Mouse (Mus musculus) macrophage (primary cell): ENCODE results near the gene Smarcd1. TPM values are rescaled to one million over a fixed set of nuclear protein-coding genes. Genes with fewer than 3 reads are reported as not detected.
"Not testable (repeated sequence)": the region's sequence is repeated elsewhere in the genome, so short reads cannot be mapped to it uniquely, and the experiment has no call there.

Experiments
- H3K27ac ChIP-seq: fragments of 350-480 bp; formaldehyde crosslinking; 2 replicates; pipeline ENCODE4 v1.9.0; 2021
- H3K36me3 ChIP-seq: fragments of 350-480 bp; formaldehyde crosslinking; 2 replicates; pipeline ENCODE4 v1.9.0; 2021; ENCODE audit errors: inconsistent target
- H3K4me3 ChIP-seq: fragments of 350-480 bp; formaldehyde crosslinking; 2 replicates; pipeline ENCODE4 v1.9.0; 2021; ENCODE audit errors: inconsistent target
- H3K79me2 ChIP-seq: fragments of 350-480 bp; formaldehyde crosslinking; 2 replicates; pipeline ENCODE4 v1.9.0; 2021; ENCODE audit errors: inconsistent target
- WGBS: methylation state at CpG from one replicate; pipeline ENCODE4 v1.1.7; 2026; ENCODE audit warnings: inconsistent platforms; ENCODE audit not compliant: missing documents; 5-methylcytosine and 5-hydroxymethylcytosine counted together
- polyA plus RNA-seq: library from polyadenylated mRNA; stranded (reverse); fragments of 250-400 nt; gene quantifications from 3 replicates; pipeline ENCODE4 v1.2.4, GENCODE M21; 2018; ENCODE audit warnings: inconsistent platforms

The Smarcd1 gene
- polyA plus RNA-seq, 1 experiment from 2014 or later = 14.7 TPM

- Histone ChIP-seq H3K79me2 (peaks cover 32% of the 10 kb centered on the region), H3K4me3 (peak overlapping the region; percentile 75), H3K36me3 (peaks cover 20% of the 10 kb centered on the region), H3K27ac (0 out of 2 replicates have a peak overlapping the region, but pooled peaks have one; percentile 25)
- WGBS = 77% methylated on average over 2 of the region's 2 CpGs
Measured at GRCm38 (mm10) chr15:99726549-99726948, 24.6 kb downstream of the Smarcd1 start.

- Histone ChIP-seq H3K79me2 (peaks cover 32% of the 10 kb centered on the region), H3K36me3 (peaks cover 20% of the 10 kb centered on the region)
- WGBS = 100% methylated on average over 2 of the region's 5 CpGs
- H3K4me3 ChIP-seq, H3K27ac ChIP-seq: not testable (repeated sequence)
Measured at GRCm38 (mm10) chr15:99727039-99727438, 25.1 kb downstream of the Smarcd1 start.

GRCm38 (mm10) chr15:99727525-99727924 is 25.6 kb downstream of the Smarcd1 start:
- WGBS = 96% methylated on average over 12 of the region's 12 CpGs
- H3K36me3 ChIP-seq = peaks cover 20% of the 10 kb centered on the region

DNA sequence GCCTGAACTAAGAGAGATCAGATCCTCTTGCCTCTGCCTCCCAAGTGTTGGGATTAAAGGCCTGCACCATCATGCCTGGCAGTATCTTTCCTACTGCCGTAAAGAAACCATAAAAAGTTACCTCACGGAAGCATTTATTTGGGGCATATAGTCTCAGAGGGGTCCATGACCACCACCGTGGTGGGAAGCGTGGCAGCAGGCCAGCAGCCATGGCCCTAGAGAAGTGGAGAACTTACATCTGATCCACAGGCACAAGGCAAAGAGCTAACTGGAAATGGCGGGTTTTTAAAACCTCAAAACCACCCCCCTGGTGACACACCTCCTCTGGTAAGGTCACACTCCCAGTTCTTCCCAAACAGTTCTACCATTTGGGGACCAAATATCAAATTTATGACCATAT is 26.3 kb downstream of the Smarcd1 start:
- no peak overlapping the region for H3K4me3 ChIP-seq
- 94% methylated on average over 5 of the region's 5 CpGs for WGBS
- peaks cover 32% of the 10 kb centered on the region for H3K79me2 ChIP-seq
- H3K36me3 ChIP-seq = peaks cover 24% of the 10 kb centered on the region
- no peak overlapping the region for H3K27ac ChIP-seq

More at GRCm38 (mm10) chr15:99727525-99727924, 25.6 kb downstream of the Smarcd1 start:
- peaks cover 32% of the 10 kb centered on the region for H3K79me2 ChIP-seq
- H3K4me3 ChIP-seq = no peak overlapping the region
- no peak overlapping the region for H3K27ac ChIP-seq

GRCm38 (mm10) chr15:99729056-99729783 is 27.3 kb downstream of the Smarcd1 start:
- Histone ChIP-seq H3K4me3 (no peak overlapping the region), H3K27ac (no peak overlapping the region), H3K79me2 (peaks cover 32% of the 10 kb centered on the region), H3K36me3 (peaks cover 25% of the 10 kb centered on the region)
- 90% methylated on average over 3 of the region's 4 CpGs for WGBS

DNA sequence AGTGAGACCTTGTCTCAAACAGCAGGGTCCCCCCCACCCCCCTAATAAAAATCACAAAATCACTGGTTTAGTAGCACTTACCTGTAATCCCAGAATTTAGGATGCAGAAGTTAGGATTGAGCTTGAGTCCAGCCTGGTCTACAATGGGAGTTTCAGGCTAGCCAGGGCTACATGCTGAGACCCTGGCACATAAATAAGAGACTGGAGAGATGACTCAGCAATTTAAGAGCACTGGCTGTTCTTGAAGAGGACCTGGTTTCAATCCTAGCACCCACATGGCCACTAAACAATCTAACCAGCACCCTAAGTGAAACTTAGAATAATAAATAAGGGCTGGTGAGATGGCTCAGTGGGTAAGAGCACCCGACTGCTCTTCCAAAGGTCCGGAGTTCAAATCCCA is 29.2 kb downstream of the Smarcd1 start:
- WGBS = no CpG with 5 or more reads among the region's 2 CpGs
- peaks cover 39% of the 10 kb centered on the region for H3K36me3 ChIP-seq

DNA sequence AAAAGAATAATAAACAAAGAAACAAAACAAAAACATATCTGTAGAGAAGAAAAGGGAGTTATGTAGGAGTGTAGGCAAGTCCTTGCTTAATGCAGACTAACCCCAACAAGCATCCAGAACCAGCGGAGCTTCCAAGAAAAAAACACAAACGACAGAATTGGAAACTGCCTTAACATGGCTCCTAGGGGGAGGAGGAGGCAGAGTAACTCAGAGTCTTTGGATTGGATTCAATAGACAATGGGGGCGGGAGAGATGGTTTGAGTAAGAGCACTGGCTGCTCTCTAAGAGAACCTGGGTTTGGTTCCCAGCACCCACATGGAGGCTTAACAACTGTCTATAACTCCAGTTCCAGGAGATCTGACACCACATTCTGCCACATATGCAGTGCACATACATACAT is 29.7 kb downstream of the Smarcd1 start:
- H3K36me3 ChIP-seq = peaks cover 39% of the 10 kb centered on the region
- no peak overlapping the region for H3K27ac ChIP-seq
- no peak overlapping the region for H3K4me3 ChIP-seq
- H3K79me2 ChIP-seq = peaks cover 23% of the 10 kb centered on the region
- WGBS = 93% methylated on average over 3 of the region's 3 CpGs

More for the DNA sequence above, 29.2 kb downstream of the Smarcd1 start:
- H3K27ac ChIP-seq = no peak overlapping the region
- H3K79me2 ChIP-seq = peaks cover 28% of the 10 kb centered on the region
- H3K4me3 ChIP-seq = no peak overlapping the region

- Histone ChIP-seq H3K79me2 (peaks cover 8% of the 10 kb centered on the region; the same call in 1 of the 2 replicates), H3K4me3 (no peak overlapping the region), H3K27ac (no peak overlapping the region), H3K36me3 (peaks cover 30% of the 10 kb centered on the region; the same call in 1 of the 2 replicates)
- 86% methylated on average over 5 of the region's 5 CpGs for WGBS
Measured at GRCm38 (mm10) chr15:99733186-99733585, 31.3 kb downstream of the Smarcd1 start.

GRCm38 (mm10) chr15:99735631-99736030 is 33.7 kb downstream of the Smarcd1 start:
- no peaks in the 10 kb centered on the region for H3K79me2 ChIP-seq
- peaks cover 40% of the 10 kb centered on the region for H3K36me3 ChIP-seq
- no peak overlapping the region for H3K27ac ChIP-seq
- H3K4me3 ChIP-seq = no peak overlapping the region
- 92% methylated on average over 2 of the region's 2 CpGs for WGBS

DNA sequence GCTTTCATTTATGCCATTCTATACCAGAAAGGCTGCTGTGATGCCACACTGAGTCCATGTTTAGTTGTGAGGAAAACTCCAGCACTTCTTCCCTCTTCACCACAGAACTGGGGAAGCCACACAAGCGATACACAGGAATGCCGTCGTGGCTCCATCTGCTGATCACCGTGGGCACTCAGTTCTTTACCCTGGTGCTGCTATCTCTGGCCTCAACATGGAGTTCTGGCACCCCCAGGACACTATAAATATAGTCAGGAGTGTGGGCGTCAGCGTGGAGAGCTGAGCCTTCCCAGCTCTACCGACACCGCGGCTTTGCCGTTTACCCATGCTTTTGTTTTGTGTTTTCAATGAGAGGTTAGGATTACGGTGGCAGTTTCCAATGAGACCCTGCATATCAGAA is 34.7 kb downstream of the Smarcd1 start:
- Histone ChIP-seq H3K36me3 (peaks cover 51% of the 10 kb centered on the region), H3K79me2 (no peaks in the 10 kb centered on the region), H3K4me3 (no peak overlapping the region), H3K27ac (no peak overlapping the region)
- 94% methylated on average over 11 of the region's 11 CpGs for WGBS

- no peak overlapping the region for H3K27ac ChIP-seq
- no peaks in the 10 kb centered on the region for H3K79me2 ChIP-seq
- 85% methylated on average over 4 of the region's 4 CpGs for WGBS
- H3K4me3 ChIP-seq = no peak overlapping the region
- H3K36me3 ChIP-seq = peaks cover 41% of the 10 kb centered on the region
Measured at GRCm38 (mm10) chr15:99740229-99740628, 38.3 kb downstream of the Smarcd1 start.

GRCm38 (mm10) chr15:99754204-99754603 is 52.3 kb downstream of the Smarcd1 start:
- Histone ChIP-seq H3K36me3 (no peaks in the 10 kb centered on the region), H3K4me3 (no peak overlapping the region), H3K79me2 (peaks cover 73% of the 10 kb centered on the region), H3K27ac (no peak overlapping the region)
- WGBS = 94% methylated on average over 3 of the region's 3 CpGs

Other genes starting within 250 kb of the Smarcd1 start
- 8.4 to 21.0 TPM (median 16.3 TPM) in 3 replicates for gene Nckap5l, start 244.4 kb upstream of the Smarcd1 start, polyA plus RNA-seq
- gene Bcdin3d, start 227.4 kb upstream of the Smarcd1 start, polyA plus RNA-seq = 2.9 to 5.5 TPM (median 5.3 TPM) in 3 replicates
- not detected in 3 replicates for gene Faim2, start 174.0 kb upstream of the Smarcd1 start, polyA plus RNA-seq
- gene Aqp2, start 123.1 kb upstream of the Smarcd1 start, polyA plus RNA-seq = not detected in 3 replicates
- gene Aqp5, start 111.3 kb upstream of the Smarcd1 start, polyA plus RNA-seq = not detected in 3 replicates
- not detected in 3 replicates for gene Aqp6, start 100.7 kb upstream of the Smarcd1 start, polyA plus RNA-seq
- 9.7 to 21.3 TPM (median 17.1 TPM) in 3 replicates for gene Racgap1, start 50.5 kb upstream of the Smarcd1 start, polyA plus RNA-seq
- gene Asic1, start 31.8 kb upstream of the Smarcd1 start, polyA plus RNA-seq = 0.13 TPM in 1 of 3 replicates, not detected in the others
- gene Gm17349, start 3.4 kb downstream of the Smarcd1 start, polyA plus RNA-seq = not detected in 3 replicates
- 1.3 to 1.9 TPM (median 1.5 TPM) in 3 replicates for gene Gpd1, start 15.4 kb downstream of the Smarcd1 start, polyA plus RNA-seq
- 18.4 to 95.0 TPM (median 69.0 TPM) in 3 replicates for gene Cox14, start 23.5 kb downstream of the Smarcd1 start, polyA plus RNA-seq
- 30.6 to 52.5 TPM (median 40.5 TPM) in 3 replicates for gene Cers5, start 70.8 kb downstream of the Smarcd1 start, polyA plus RNA-seq
- gene Lima1, start 173.3 kb downstream of the Smarcd1 start, polyA plus RNA-seq = 43.9 to 108 TPM (median 59.6 TPM) in 3 replicates